Mouse (Mus musculus): ENCODE measurements around the gene Magea10. TPM values are rescaled to one million over a fixed set of nuclear protein-coding genes. Genes with fewer than 3 reads are reported as not detected.

Magea10 gene
- not detected in 2 replicates for total RNA-seq (2012; rRNA removed)
- not detected in 2 replicates for total RNA-seq (2014; rRNA removed)
- not detected in 2 replicates for polyA plus RNA-seq (2012; ENCODE audit: insufficient read length, low read depth)

GRCm38 (mm10) chrX:72386758-72387157 lies at the start of gene Magea10:
Magea10 (minus strand) TSS chrX:72386858.
- no peak within 1 kb of the TSS for H3K9ac ChIP-seq (ENCODE audit: insufficient read depth, low read depth)
- H3K79me2 ChIP-seq (replicated peaks; ENCODE audit: control insufficient read depth, extremely low read depth, insufficient read depth, poor library complexity, severe bottlenecking) = no peaks in the 10 kb centered on the region
- no peak within 1 kb of the TSS for H3K27ac ChIP-seq (ENCODE audit: insufficient read depth, low read depth)
- no peaks in the 10 kb centered on the region for H3K4me1 ChIP-seq (ENCODE audit: control insufficient read depth in 1 of 2, insufficient read depth in 2 of 2)
- DNase-seq (ENCODE audit: extremely low read depth) = no peak
- no peak within 1 kb of the TSS for H3K4me3 ChIP-seq (replicated peaks in 1 of 3; ENCODE audit: low read depth in 2 of 3, low read length in 2 of 3, poor library complexity in 1 of 3)
- dilution Hi-C loops (cut with MboI; ENCODE audit: extremely low pct_ligation_motif_present, extremely low pct_unique_long_range_greater_than_20kb, low sequenced_read_pairs) (no loop called here), in situ Hi-C loops (cut with MboI; ENCODE audit: low pct_ligation_motif_present, low pct_unique_long_range_greater_than_20kb, low sequenced_read_pairs) (no loop called here)
- TF ChIP-seq UBTF (IDR thresholded peaks at IDR 0.05; ENCODE audit: low read depth, low read length) = no peak
- no peak for TF ChIP-seq MAFK (IDR thresholded peaks at IDR 0.05; ENCODE audit: insufficient replicate concordance, low read length)
- no peak for TF ChIP-seq ZNF384 (IDR thresholded peaks at IDR 0.05; ENCODE audit: low read depth, low read length)
- no peak for TF ChIP-seq RAD21 (IDR thresholded peaks at IDR 0.05; ENCODE audit: low read depth, low read length)
- no peak for TF ChIP-seq MEF2A (IDR thresholded peaks at IDR 0.05; ENCODE audit: borderline replicate concordance, low read depth, low read length)
- no peak for TF ChIP-seq PAX5 (IDR thresholded peaks at IDR 0.05; ENCODE audit: low read length)
- TF ChIP-seq JUND (conservative IDR thresholded peaks at IDR 0.05; ENCODE audit: low read depth, low read length) = no peak
- no peak for TF ChIP-seq GABPA (IDR thresholded peaks at IDR 0.05; ENCODE audit: insufficient replicate concordance, low read depth, low read length)
- TF ChIP-seq POLR2A (IDR thresholded peaks at IDR 0.05; ENCODE audit: low read depth, low read length) = no peak
- TF ChIP-seq IRF4 (IDR thresholded peaks at IDR 0.05; ENCODE audit: low read depth, low read length) = no peak
- no peak for TF ChIP-seq TBP (conservative IDR thresholded peaks at IDR 0.05; ENCODE audit: low read depth, low read length)
- no peak for TF ChIP-seq SIN3A (IDR thresholded peaks at IDR 0.05; ENCODE audit: low read length)
- no peak for TF ChIP-seq HCFC1 (IDR thresholded peaks at IDR 0.05; ENCODE audit: low read depth, low read length)
- TF ChIP-seq CTCF (conservative IDR thresholded peaks at IDR 0.05 in 1 of 2, IDR thresholded peaks at IDR 0.05 in 1 of 2; ENCODE audit: low read depth in 2 of 2, low read length in 2 of 2) = no peak
- no peak for TF ChIP-seq ZMIZ1 (IDR thresholded peaks at IDR 0.05; ENCODE audit: low read depth, low read length)
- H3K27me3 ChIP-seq (replicated peaks) = no peaks in the 10 kb centered on the region
- no peaks in the 10 kb centered on the region for H3K9me3 ChIP-seq (replicated peaks; ENCODE audit: low read length)
- no peak within 1 kb of the TSS for H3K4me2 ChIP-seq (ENCODE audit: insufficient read depth, low read depth, poor library complexity, severe bottlenecking)
- H3K36me3 ChIP-seq (replicated peaks in 1 of 2; ENCODE audit: control insufficient read depth in 1 of 2, insufficient read depth in 1 of 2, low read length in 1 of 2) = no peaks in the 10 kb centered on the region

- DNase-seq (ENCODE audit: extremely low read depth) = no peak
- no peaks in the 10 kb centered on the region for H3K4me1 ChIP-seq (ENCODE audit: control insufficient read depth in 1 of 2, insufficient read depth in 2 of 2)
- no peaks in the 10 kb centered on the region for H3K79me2 ChIP-seq (replicated peaks; ENCODE audit: control insufficient read depth, extremely low read depth, insufficient read depth, poor library complexity, severe bottlenecking)
- H3K4me3 ChIP-seq (replicated peaks in 1 of 3; ENCODE audit: low read depth in 2 of 3, low read length in 2 of 3, poor library complexity in 1 of 3) = no peak overlapping the region
- dilution Hi-C loops (cut with MboI; ENCODE audit: extremely low pct_ligation_motif_present, extremely low pct_unique_long_range_greater_than_20kb, low sequenced_read_pairs) (no loop called here), in situ Hi-C loops (cut with MboI; ENCODE audit: low pct_ligation_motif_present, low pct_unique_long_range_greater_than_20kb, low sequenced_read_pairs) (no loop called here)
- no peaks in the 10 kb centered on the region for H3K9me3 ChIP-seq (replicated peaks; ENCODE audit: low read length)
- no peak overlapping the region for H3K9ac ChIP-seq (ENCODE audit: insufficient read depth, low read depth)
- no peaks in the 10 kb centered on the region for H3K27me3 ChIP-seq (replicated peaks)
- H3K27ac ChIP-seq (ENCODE audit: insufficient read depth, low read depth) = no peak overlapping the region
- no peaks in the 10 kb centered on the region for H3K36me3 ChIP-seq (replicated peaks in 1 of 2; ENCODE audit: control insufficient read depth in 1 of 2, insufficient read depth in 1 of 2, low read length in 1 of 2)
- no peak for TF ChIP-seq POLR2AphosphoS2 (IDR thresholded peaks at IDR 0.05; ENCODE audit: low read depth, low read length)
- no peak for TF ChIP-seq CHD1 (IDR thresholded peaks at IDR 0.05; ENCODE audit: low read depth, low read length)
- no peak for TF ChIP-seq RCOR1 (conservative IDR thresholded peaks at IDR 0.05; ENCODE audit: low read depth, low read length)
- TF ChIP-seq ETS1 (conservative IDR thresholded peaks at IDR 0.05; ENCODE audit: low read depth, low read length) = no peak
- TF ChIP-seq CTCF (conservative IDR thresholded peaks at IDR 0.05 in 1 of 2, IDR thresholded peaks at IDR 0.05 in 1 of 2; ENCODE audit: low read depth in 2 of 2, low read length in 2 of 2) = no peak
- no peak for TF ChIP-seq CHD2 (IDR thresholded peaks at IDR 0.05; ENCODE audit: low read length)
- TF ChIP-seq HCFC1 (IDR thresholded peaks at IDR 0.05; ENCODE audit: low read depth, low read length) = no peak
- no peak for TF ChIP-seq MYC (IDR thresholded peaks at IDR 0.05; ENCODE audit: low read depth, low read length)
- no peak for TF ChIP-seq ELF1 (IDR thresholded peaks at IDR 0.05; ENCODE audit: low read depth, low read length)
- TF ChIP-seq NELFE (IDR thresholded peaks at IDR 0.05; ENCODE audit: low read depth, low read length) = no peak
- no peak for TF ChIP-seq UBTF (IDR thresholded peaks at IDR 0.05; ENCODE audit: low read depth, low read length)
- no peak for TF ChIP-seq IRF4 (IDR thresholded peaks at IDR 0.05; ENCODE audit: low read depth, low read length)
- no peak for TF ChIP-seq SIN3A (IDR thresholded peaks at IDR 0.05; ENCODE audit: low read length)
- no peak for TF ChIP-seq JUN (IDR thresholded peaks at IDR 0.05; ENCODE audit: insufficient read depth, low read depth, low read length)
- no peak for TF ChIP-seq BHLHE40 (IDR thresholded peaks at IDR 0.05; ENCODE audit: low read depth, low read length)
- H3K4me2 ChIP-seq (ENCODE audit: insufficient read depth, low read depth, poor library complexity, severe bottlenecking) = no peak overlapping the region
Measured at GRCm38 (mm10) chrX:72381972-72382371, 4.7 kb downstream of the Magea10 start.

All from CH12.LX (cell line).